Mouse (Mus musculus): Measurements from ENCODE around the gene Clock. TPM values are rescaled to one million over a fixed set of nuclear protein-coding genes. Genes with fewer than 3 reads are reported as not detected.

Gene Clock
- polyA plus RNA-seq, 1 experiment from 2014 or later, result 19.2 TPM

DNA sequence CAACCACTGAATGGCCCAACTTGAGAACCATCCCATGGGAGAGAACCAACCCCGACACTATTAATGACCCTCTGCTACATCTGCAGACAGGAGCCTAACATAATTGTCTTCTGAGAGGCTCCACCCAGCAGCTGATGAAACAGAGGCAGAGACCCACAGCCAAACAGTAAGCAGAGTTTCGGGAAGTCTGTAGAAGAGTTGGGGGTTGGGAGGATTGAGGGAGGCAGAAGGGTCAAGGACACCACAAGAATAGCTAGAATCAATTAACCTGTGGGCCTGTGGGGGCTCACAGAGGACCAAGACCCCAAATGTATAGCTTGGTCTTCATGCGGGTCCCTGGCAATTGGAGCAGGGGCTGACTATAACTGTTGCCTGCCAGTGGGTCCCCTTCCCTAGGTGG lies 16.3 kb downstream of the Clock start:
- H3K9me3 ChIP-seq (ENCODE audit: control insufficient read depth, low read length), result no peaks in the 10 kb centered on the region
- no peaks in the 10 kb centered on the region for H3K36me3 ChIP-seq (replicated peaks; ENCODE audit: control insufficient read depth, insufficient read depth)
- H3K4me1 ChIP-seq (replicated peaks; ENCODE audit: control insufficient read depth, insufficient read depth, low read length), result no peaks in the 10 kb centered on the region
- ATAC-seq (ENCODE audit: low FRiP score) (no peak), DNase-seq (ENCODE audit: low spot score) (no peak)
- H3K27me3 ChIP-seq (ENCODE audit: control insufficient read depth, insufficient read depth, low read length), result no peaks in the 10 kb centered on the region
- H3K27ac ChIP-seq, result no peak overlapping the region
- H3K4me3 ChIP-seq (replicated peaks; ENCODE audit: low read length), result no peak overlapping the region
- WGBS, result 94% methylated on average over 3 of the region's 3 CpGs
- H3K4me2 ChIP-seq (replicated peaks), result no peak overlapping the region
- H3K9ac ChIP-seq, result no peak overlapping the region

DNA sequence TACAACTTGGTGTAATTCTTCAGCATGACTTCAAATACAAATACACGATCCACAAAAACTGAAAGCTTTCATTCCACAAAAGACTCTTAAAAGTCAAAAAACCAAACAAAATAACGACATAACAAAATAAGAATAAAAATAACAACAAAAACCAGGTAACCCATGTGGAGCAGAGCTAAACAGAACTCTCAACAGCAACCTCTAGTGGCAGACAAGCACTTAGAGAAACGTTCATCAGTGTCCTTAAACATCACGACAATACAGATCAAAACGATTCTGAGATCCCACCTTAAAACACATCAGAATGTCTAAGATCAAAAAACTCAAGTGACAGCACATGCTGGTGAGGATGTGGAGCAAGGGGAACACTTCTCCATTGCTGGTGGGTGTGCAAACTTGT lies 17.5 kb downstream of the Clock start:
- H3K4me1 ChIP-seq (replicated peaks; ENCODE audit: control insufficient read depth, insufficient read depth, low read length), result no peaks in the 10 kb centered on the region
- H3K4me3 ChIP-seq (replicated peaks; ENCODE audit: low read length), result no peak overlapping the region
- H3K4me2 ChIP-seq (replicated peaks), result no peak overlapping the region
- no peaks in the 10 kb centered on the region for H3K27me3 ChIP-seq (ENCODE audit: control insufficient read depth, insufficient read depth, low read length)
- no peaks in the 10 kb centered on the region for H3K36me3 ChIP-seq (replicated peaks; ENCODE audit: control insufficient read depth, insufficient read depth)
- no peak for ATAC-seq (ENCODE audit: low FRiP score)
- no peaks in the 10 kb centered on the region for H3K9me3 ChIP-seq (ENCODE audit: control insufficient read depth, low read length)
- DNase-seq (ENCODE audit: low spot score), result no peak
- WGBS, result 76% methylated on average over 5 of the region's 5 CpGs
- no peak overlapping the region for H3K27ac ChIP-seq
- H3K9ac ChIP-seq, result no peak overlapping the region

DNA sequence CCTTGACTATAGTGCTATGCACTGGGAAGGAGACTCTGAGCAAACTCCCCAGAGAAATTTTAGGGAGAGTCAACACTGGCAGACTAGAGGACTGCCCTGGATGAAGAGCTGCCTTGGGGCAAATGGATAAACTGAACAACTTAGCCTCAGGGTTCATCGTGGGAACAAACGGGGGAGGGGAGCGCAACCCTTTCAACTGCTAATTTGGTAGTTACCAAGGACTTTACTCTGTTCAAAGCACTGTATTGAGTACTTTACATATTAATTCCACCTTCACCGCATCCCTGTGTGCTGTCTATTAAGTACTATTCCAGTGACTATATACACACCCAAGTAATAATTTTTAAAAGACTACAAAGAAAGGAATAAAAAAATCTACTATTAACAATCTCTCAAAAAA lies 18.9 kb downstream of the Clock start:
- DNase-seq (ENCODE audit: low spot score) (no peak), ATAC-seq (ENCODE audit: low FRiP score) (no peak)
- no peak overlapping the region for H3K4me2 ChIP-seq (replicated peaks)
- WGBS, result 42% methylated on average over 4 of the region's 4 CpGs
- no peak overlapping the region for H3K9ac ChIP-seq
- H3K36me3 ChIP-seq (replicated peaks; ENCODE audit: control insufficient read depth, insufficient read depth), result no peaks in the 10 kb centered on the region
- H3K27me3 ChIP-seq (ENCODE audit: control insufficient read depth, insufficient read depth, low read length), result no peaks in the 10 kb centered on the region
- H3K4me1 ChIP-seq (replicated peaks; ENCODE audit: control insufficient read depth, insufficient read depth, low read length), result no peaks in the 10 kb centered on the region; the same call in 1 of the 2 replicates
- H3K9me3 ChIP-seq (ENCODE audit: control insufficient read depth, low read length), result no peaks in the 10 kb centered on the region
- H3K27ac ChIP-seq, result no peak overlapping the region
- H3K4me3 ChIP-seq (replicated peaks; ENCODE audit: low read length), result no peak overlapping the region

DNA sequence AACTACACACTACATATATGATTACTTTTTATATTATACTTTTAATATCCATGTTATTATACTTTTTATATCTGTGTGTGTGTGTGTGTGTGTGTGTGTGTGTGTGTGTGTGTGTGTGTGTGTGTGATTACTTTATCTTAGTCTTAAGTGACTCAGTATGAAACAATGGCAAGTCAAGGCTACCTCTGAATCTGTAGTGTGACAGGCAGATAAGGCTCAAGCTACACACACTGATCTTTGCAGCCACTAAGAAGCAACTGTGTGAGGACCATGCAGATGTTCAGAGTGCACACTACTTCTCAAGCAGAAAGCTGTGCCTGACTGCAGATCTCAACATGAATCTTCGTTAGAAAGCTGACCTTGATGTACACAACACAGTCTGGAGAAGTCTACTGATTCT lies 20.7 kb downstream of the Clock start:
- H3K36me3 ChIP-seq (replicated peaks; ENCODE audit: control insufficient read depth, insufficient read depth), result no peaks in the 10 kb centered on the region
- no peak for ATAC-seq (ENCODE audit: low FRiP score)
- WGBS, result 89% methylated on average over 1 of the region's 1 CpGs

DNA sequence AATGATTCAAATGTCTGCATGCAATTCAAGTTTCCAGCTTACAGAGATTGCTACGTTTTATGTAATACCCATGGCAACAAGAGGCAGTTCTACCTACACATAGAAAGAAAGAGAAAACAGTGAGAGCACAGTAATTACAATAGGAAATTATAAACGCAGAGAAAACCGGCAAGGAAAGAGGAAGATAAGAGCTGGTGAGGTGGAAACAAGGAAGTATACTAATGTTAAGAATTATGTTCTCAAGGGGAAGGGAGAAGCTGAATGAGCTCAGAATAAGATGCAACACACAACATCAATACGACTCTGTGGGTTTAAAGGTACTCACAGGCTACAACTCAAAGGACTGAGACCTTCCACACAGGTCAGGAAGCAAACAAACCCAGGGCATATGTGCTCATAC lies 29.6 kb downstream of the Clock start:
- Histone ChIP-seq H3K4me2 (replicated peaks) (no peak overlapping the region), H3K27me3 (ENCODE audit: control insufficient read depth, insufficient read depth, low read length) (no peaks in the 10 kb centered on the region), H3K36me3 (replicated peaks; ENCODE audit: control insufficient read depth, insufficient read depth) (0 out of 2 replicates have a peak, but pooled peaks cover 3% of the 10 kb centered on the region), H3K9ac (no peak overlapping the region), H3K9me3 (ENCODE audit: control insufficient read depth, low read length) (no peaks in the 10 kb centered on the region), H3K4me3 (replicated peaks; ENCODE audit: low read length) (no peak overlapping the region), H3K27ac (no peak overlapping the region), H3K4me1 (replicated peaks; ENCODE audit: control insufficient read depth, insufficient read depth, low read length) (no peaks in the 10 kb centered on the region)
- no peak for DNase-seq (ENCODE audit: low spot score)
- no peak for ATAC-seq (ENCODE audit: low FRiP score)
- 88% methylated on average over 4 of the region's 4 CpGs for WGBS

More for the DNA sequence above, 20.7 kb downstream of the Clock start:
- Histone ChIP-seq H3K9me3 (ENCODE audit: control insufficient read depth, low read length) (no peaks in the 10 kb centered on the region), H3K27ac (no peak overlapping the region), H3K4me3 (replicated peaks; ENCODE audit: low read length) (no peak overlapping the region), H3K4me1 (replicated peaks; ENCODE audit: control insufficient read depth, insufficient read depth, low read length) (no peaks in the 10 kb centered on the region; the same call in 1 of the 2 replicates), H3K4me2 (replicated peaks) (no peak overlapping the region), H3K9ac (no peak overlapping the region), H3K27me3 (ENCODE audit: control insufficient read depth, insufficient read depth, low read length) (no peaks in the 10 kb centered on the region)
- no peak for DNase-seq (ENCODE audit: low spot score)

DNA sequence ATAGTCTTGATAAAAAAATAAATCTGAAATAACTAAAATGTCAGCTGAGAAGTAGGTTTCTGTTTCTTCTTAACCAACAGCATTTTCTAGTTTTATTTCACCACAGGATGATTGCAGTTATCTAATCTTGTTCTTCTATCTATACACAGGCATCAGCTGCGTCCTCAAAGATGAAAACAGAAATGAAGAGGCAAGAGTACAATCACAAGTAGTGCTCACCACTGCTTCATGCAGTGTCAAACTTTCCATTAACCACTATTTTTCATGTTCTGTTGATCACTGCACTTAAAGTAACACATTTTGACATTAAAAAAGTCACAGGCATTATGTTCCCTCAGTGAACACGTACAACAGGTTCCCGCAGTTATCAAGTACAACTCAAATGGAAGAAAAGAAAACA lies 53.6 kb downstream of the Clock start:
- Histone ChIP-seq H3K36me3 (replicated peaks; ENCODE audit: control insufficient read depth, insufficient read depth) (peaks cover 14% of the 10 kb centered on the region), H3K4me1 (replicated peaks; ENCODE audit: control insufficient read depth, insufficient read depth, low read length) (no peaks in the 10 kb centered on the region), H3K9me3 (ENCODE audit: control insufficient read depth, low read length) (no peaks in the 10 kb centered on the region), H3K4me2 (replicated peaks) (no peak overlapping the region), H3K27me3 (ENCODE audit: control insufficient read depth, insufficient read depth, low read length) (no peaks in the 10 kb centered on the region), H3K4me3 (replicated peaks; ENCODE audit: low read length) (no peak overlapping the region), H3K9ac (no peak overlapping the region), H3K27ac (no peak overlapping the region)
- 96% methylated on average over 3 of the region's 3 CpGs for WGBS
- DNase-seq (ENCODE audit: low spot score) (no peak), ATAC-seq (ENCODE audit: low FRiP score) (no peak)

DNA sequence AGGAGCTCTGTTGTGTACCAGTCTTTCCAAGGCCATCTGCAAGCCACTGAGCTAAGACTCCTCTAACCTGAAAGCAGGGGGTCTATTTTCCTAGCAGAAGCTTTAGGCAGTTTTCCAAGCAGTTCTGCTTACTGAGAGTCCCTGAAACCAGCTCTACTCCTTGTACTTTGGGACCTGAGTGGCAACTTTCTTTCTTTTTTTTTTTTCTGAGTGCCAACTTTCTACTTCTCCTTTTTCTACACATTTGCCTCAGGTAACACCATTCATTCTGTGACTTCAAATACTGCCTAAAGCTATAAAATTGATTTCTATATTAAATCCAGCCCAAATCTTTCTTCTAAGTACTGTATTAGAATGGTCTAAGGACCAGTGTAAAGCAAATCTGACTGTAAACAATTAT lies 58.1 kb downstream of the Clock start:
- Histone ChIP-seq H3K36me3 (replicated peaks; ENCODE audit: control insufficient read depth, insufficient read depth) (peaks cover 24% of the 10 kb centered on the region), H3K9ac (no peak overlapping the region), H3K4me2 (replicated peaks) (no peak overlapping the region), H3K4me1 (replicated peaks; ENCODE audit: control insufficient read depth, insufficient read depth, low read length) (no peaks in the 10 kb centered on the region), H3K9me3 (ENCODE audit: control insufficient read depth, low read length) (no peaks in the 10 kb centered on the region), H3K27ac (no peak overlapping the region), H3K4me3 (replicated peaks; ENCODE audit: low read length) (no peak overlapping the region), H3K27me3 (ENCODE audit: control insufficient read depth, insufficient read depth, low read length) (no peaks in the 10 kb centered on the region)
- ATAC-seq (ENCODE audit: low FRiP score), result no peak
- DNase-seq (ENCODE audit: low spot score), result no peak

DNA sequence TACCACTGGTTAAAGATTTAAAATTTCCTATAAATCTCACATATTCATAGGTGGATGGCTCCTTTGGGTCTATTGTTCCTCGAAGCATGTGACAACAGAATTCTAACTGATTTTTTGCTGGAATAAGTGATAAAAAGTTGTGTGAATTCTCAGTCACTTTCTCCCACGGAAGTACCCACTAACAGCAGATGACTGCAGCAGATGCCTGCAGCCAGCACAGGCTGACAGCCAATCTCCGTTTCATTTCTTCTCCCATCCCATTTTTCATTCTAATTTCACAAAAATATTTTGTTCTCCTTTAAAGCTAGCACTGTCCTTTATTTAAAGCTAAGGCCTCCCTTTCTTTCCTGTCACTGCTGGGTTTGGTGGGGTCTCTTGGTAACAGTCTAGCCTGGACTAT lies 59.2 kb downstream of the Clock start:
- Histone ChIP-seq H3K4me1 (replicated peaks; ENCODE audit: control insufficient read depth, insufficient read depth, low read length) (no peaks in the 10 kb centered on the region), H3K9ac (no peak overlapping the region), H3K9me3 (ENCODE audit: control insufficient read depth, low read length) (no peaks in the 10 kb centered on the region), H3K4me3 (replicated peaks; ENCODE audit: low read length) (no peak overlapping the region), H3K36me3 (replicated peaks; ENCODE audit: control insufficient read depth, insufficient read depth) (peaks cover 32% of the 10 kb centered on the region), H3K27me3 (ENCODE audit: control insufficient read depth, insufficient read depth, low read length) (no peaks in the 10 kb centered on the region), H3K27ac (no peak overlapping the region), H3K4me2 (replicated peaks) (no peak overlapping the region)
- no peak for DNase-seq (ENCODE audit: low spot score)
- WGBS, result 92% methylated on average over 3 of the region's 3 CpGs
- no peak for ATAC-seq (ENCODE audit: low FRiP score)

DNA sequence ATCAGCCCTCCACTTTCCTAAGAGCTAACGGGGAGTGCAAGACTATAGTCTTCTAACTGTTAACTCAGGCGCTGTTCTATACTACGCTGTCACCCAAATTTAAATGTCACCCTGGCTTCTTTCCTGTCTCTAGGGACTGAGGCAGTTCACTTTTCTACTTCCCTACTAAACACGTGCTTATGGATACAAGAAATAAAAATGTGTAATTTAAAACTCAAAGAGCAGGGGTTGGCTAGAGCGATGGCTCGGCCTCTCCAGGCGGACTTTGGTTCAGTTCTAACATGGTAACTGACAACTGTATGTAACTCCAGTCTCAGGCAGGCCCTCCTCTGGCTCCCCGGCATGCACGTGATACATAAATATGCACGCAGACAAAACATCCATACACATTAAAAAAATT lies 60.2 kb downstream of the Clock start:
- DNase-seq (ENCODE audit: low spot score), result no peak
- Histone ChIP-seq H3K27me3 (ENCODE audit: control insufficient read depth, insufficient read depth, low read length) (no peaks in the 10 kb centered on the region), H3K4me2 (replicated peaks) (no peak overlapping the region), H3K36me3 (replicated peaks; ENCODE audit: control insufficient read depth, insufficient read depth) (peaks cover 42% of the 10 kb centered on the region), H3K4me1 (replicated peaks; ENCODE audit: control insufficient read depth, insufficient read depth, low read length) (no peaks in the 10 kb centered on the region), H3K4me3 (replicated peaks; ENCODE audit: low read length) (no peak overlapping the region), H3K9ac (no peak overlapping the region), H3K27ac (no peak overlapping the region), H3K9me3 (ENCODE audit: control insufficient read depth, low read length) (no peaks in the 10 kb centered on the region)
- 95% methylated on average over 10 of the region's 10 CpGs for WGBS
- ATAC-seq (ENCODE audit: low FRiP score), result no peak

DNA sequence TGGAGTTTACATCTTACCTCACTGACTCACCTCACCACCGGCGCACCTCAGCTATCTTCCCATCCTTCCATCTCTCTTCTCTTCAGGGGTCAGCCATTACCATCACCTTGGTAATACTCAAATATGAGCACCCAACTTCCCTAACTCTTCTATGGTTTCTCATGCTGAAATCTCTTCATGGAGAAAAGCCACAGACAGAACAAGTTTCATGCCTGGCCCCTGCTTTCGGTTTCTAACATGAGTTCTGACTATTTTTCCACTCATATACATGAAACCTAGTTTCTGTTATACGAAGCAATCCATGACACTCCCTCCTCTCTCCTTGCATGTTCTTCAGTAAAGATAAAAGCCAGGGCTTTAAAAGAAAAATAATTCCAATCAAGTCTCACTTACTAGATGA lies 60.7 kb downstream of the Clock start:
- Histone ChIP-seq H3K27me3 (ENCODE audit: control insufficient read depth, insufficient read depth, low read length) (no peaks in the 10 kb centered on the region), H3K9me3 (ENCODE audit: control insufficient read depth, low read length) (no peaks in the 10 kb centered on the region), H3K4me2 (replicated peaks) (no peak overlapping the region), H3K4me1 (replicated peaks; ENCODE audit: control insufficient read depth, insufficient read depth, low read length) (no peaks in the 10 kb centered on the region), H3K27ac (no peak overlapping the region), H3K4me3 (replicated peaks; ENCODE audit: low read length) (no peak overlapping the region), H3K36me3 (replicated peaks; ENCODE audit: control insufficient read depth, insufficient read depth) (peaks cover 47% of the 10 kb centered on the region), H3K9ac (no peak overlapping the region)
- ATAC-seq (ENCODE audit: low FRiP score) (no peak), DNase-seq (ENCODE audit: low spot score) (no peak)
- WGBS, result 96% methylated on average over 4 of the region's 4 CpGs

Measured in hindbrain, embryonic 14.5 days (tissue).